Mouse (Mus musculus) thymus, adult 18-20 months (tissue): ENCODE measurements around the gene Avpr2.

ENCODE experiments used
- DNase-seq, 2 experiments: peaks; one replicate each; pipeline ENCODE4 v3.0.0; 2022; ENCODE audit warnings: mixed read lengths in 2 of 2

Gene Avpr2

GRCm38 (mm10) chrX:73918631-73919030 lies 26.7 kb downstream of the Avpr2 start:
- DNase-seq: no peak

- no peak for DNase-seq
These were observed 29.5 kb downstream of the Avpr2 start for GRCm38 (mm10) chrX:73921285-73921822.

GRCm38 (mm10) chrX:73921823-73922549 lies 30.1 kb downstream of the Avpr2 start, which contains the start of the genes Arhgap4 and Naa10:
Gene Arhgap4, minus strand, starts transcription at chrX:73921870.
Gene Naa10, minus strand, starts transcription at chrX:73921944.
- DNase-seq: peak; percentile 66 to 78

- peak in 1 of 2 experiments; percentile 29 for DNase-seq
These were observed 30.6 kb downstream of the Avpr2 start for GRCm38 (mm10) chrX:73922550-73922882.

- peak; percentile 39 to 49 for DNase-seq
These were observed 38.6 kb downstream of the Avpr2 start, which contains the start of gene Renbp for GRCm38 (mm10) chrX:73930402-73931062. Gene Renbp, minus strand, starts transcription at chrX:73930850.

- no peak for DNase-seq
These were observed 40.0 kb downstream of the Avpr2 start for GRCm38 (mm10) chrX:73931871-73932270.

GRCm38 (mm10) chrX:73941860-73942259 lies 50.0 kb downstream of the Avpr2 start:
- no peak for DNase-seq

GRCm38 (mm10) chrX:73942294-73942693 lies 50.4 kb downstream of the Avpr2 start:
- no peak for DNase-seq
